Comparison of ENCODE assay signal across 15 mouse cellular contexts in genomic region chr4:56160551-56161256, GRCm38 (mm10).
A peak's percentile ranks its signal among the peaks of the same experiment; 100 is the strongest.
DNase-seq lines count a peak whose midpoint lies in the region; ATAC-seq and TF ChIP-seq lines count a peak whose summit lies in the region.
"Had no signal": no experiment of that assay in that cellular context is flagged by ENCODE, and none has a peak within 500 bp of the region (broad histone marks: within the 10 kb centered on the region; RNA-seq: fewer than 3 reads in every experiment).

No protein-coding gene starts in this region.

- H3K9ac ChIP-seq in forebrain, embryonic 15.5 days (replicated peaks), result no peak overlapping the region
- H3K9ac ChIP-seq in midbrain, embryonic 13.5 days (replicated peaks), result no peak overlapping the region
- H3K9ac ChIP-seq: limb, embryonic 15.5 days; lung, embryonic 14.5 days; stomach, embryonic 15.5 days had no signal

- DNase-seq in kidney, adult 8-10 months, result peak; percentile 4 to 11
- DNase-seq in kidney, adult 18-20 months, result no peak
- peak; percentile 31 for DNase-seq in brain, adult 2 months (ENCODE audit: low read depth, low spot score)
- no peak for DNase-seq in liver
- DNase-seq in left cerebral cortex, adult 2 months (ENCODE audit: extremely low spot score in 1 of 2, low spot score in 2 of 2), result no peak
- DNase-seq: adrenal gland, postnatal 10 days; cerebellum, adult 11 months; gastrocnemius, postnatal 10 days; lung, embryonic 14.5 days; thymus, postnatal 36 days had no signal

- ATAC-seq in forebrain, embryonic 15.5 days (replicated peaks), result 0 out of 2 replicates have a peak, but pooled peaks have one; percentile 46
- peak; percentile 93 for ATAC-seq in midbrain, embryonic 13.5 days

- WGBS in forebrain, embryonic 15.5 days, result 49% methylated on average over 13 of the region's 13 CpGs
- WGBS in midbrain, embryonic 13.5 days, result 52% methylated on average over 13 of the region's 13 CpGs

- H3K4me1 ChIP-seq in forebrain, embryonic 15.5 days, result peaks cover 5% of the 10 kb centered on the region; the same call in 1 of the 2 replicates
- peaks cover 11% of the 10 kb centered on the region for H3K4me1 ChIP-seq in midbrain, embryonic 13.5 days (replicated peaks)
- H3K4me1 ChIP-seq: limb, embryonic 15.5 days; stomach, embryonic 15.5 days had no signal

- intact Hi-C loops in left cerebral cortex, adult 2 months (cut with DNase I), result no loop called here

- no peaks in the 10 kb centered on the region for H3K9me3 ChIP-seq in forebrain, embryonic 15.5 days
- no peaks in the 10 kb centered on the region for H3K9me3 ChIP-seq in midbrain, embryonic 13.5 days
- H3K9me3 ChIP-seq: limb, embryonic 15.5 days; stomach, embryonic 15.5 days had no signal

- no peak overlapping the region for H3K4me2 ChIP-seq in forebrain, embryonic 15.5 days (replicated peaks)
- H3K4me2 ChIP-seq in midbrain, embryonic 13.5 days (replicated peaks), result no peak overlapping the region
- H3K4me2 ChIP-seq: limb, embryonic 15.5 days; lung, embryonic 14.5 days; stomach, embryonic 15.5 days had no signal

- no peaks in the 10 kb centered on the region for H3K36me3 ChIP-seq in forebrain, embryonic 15.5 days
- no peaks in the 10 kb centered on the region for H3K36me3 ChIP-seq in midbrain, embryonic 13.5 days
- H3K36me3 ChIP-seq: limb, embryonic 15.5 days; stomach, embryonic 15.5 days had no signal

- H3K4me3 ChIP-seq in forebrain, embryonic 15.5 days, result no peak overlapping the region
- H3K4me3 ChIP-seq in midbrain, embryonic 13.5 days (replicated peaks), result no peak overlapping the region
- no peak overlapping the region for H3K4me3 ChIP-seq in left cerebral cortex, adult 2 months
- H3K4me3 ChIP-seq: limb, embryonic 15.5 days; stomach, embryonic 15.5 days had no signal

- TF ChIP-seq CTCF in left cerebral cortex, adult 2 months (IDR thresholded peaks at IDR 0.05), result no peak

- H3K27ac ChIP-seq in forebrain, embryonic 15.5 days (replicated peaks), result no peak overlapping the region
- H3K27ac ChIP-seq in midbrain, embryonic 13.5 days, result peak overlapping the region; percentile 74
- H3K27ac ChIP-seq in left cerebral cortex, adult 2 months, result no peak overlapping the region
- H3K27ac ChIP-seq: limb, embryonic 15.5 days; stomach, embryonic 15.5 days had no signal

- H3K27me3 ChIP-seq in forebrain, embryonic 15.5 days, result no peaks in the 10 kb centered on the region
- no peaks in the 10 kb centered on the region for H3K27me3 ChIP-seq in midbrain, embryonic 13.5 days
- H3K27me3 ChIP-seq: CH12.LX; limb, embryonic 15.5 days; stomach, embryonic 15.5 days had no signal

Comparison
In these comparisons a context has a peak if more than half of its experiments do, and no peak if none do; other contexts are left out.
1. DNase-seq: peak in kidney, adult 8-10 months (2 of 2) and brain, adult 2 months (single experiment); none in kidney, adult 18-20 months (single experiment), liver (single experiment) and left cerebral cortex, adult 2 months (0 of 2).